Mouse (Mus musculus) embryonic facial prominence, embryonic 15.5 days (tissue): ENCODE data around the gene Smpd2. TPM values are rescaled to one million over a fixed set of nuclear protein-coding genes. Genes with fewer than 3 reads are reported as not detected.
A peak's percentile ranks its signal among the peaks of the same experiment; 100 is the strongest.

Experiments
- ATAC-seq: fragments of 200-750 bp; cut with Nextera tagmentation; 2 replicates; pipeline ENCODE4 v1.8.0; 2017; ENCODE audit warnings: low read depth, moderate TSS enrichment; ENCODE audit not compliant: insufficient number of reproducible peaks, low FRiP score, low TSS enrichment
- H3K27ac ChIP-seq: fragments of 300-500 bp; sonication (generic); replicated peaks from 2 replicates; pipeline ENCODE4 v1.5.1; 2015; ENCODE audit warnings: mild to moderate bottlenecking, inconsistent platforms
- H3K27me3 ChIP-seq: fragments of 300-500 bp; sonication (generic); 2 replicates; pipeline ENCODE4 v1.6.1; 2015; ENCODE audit warnings: inconsistent platforms
- H3K36me3 ChIP-seq: fragments of 300-500 bp; sonication (generic); 2 replicates; pipeline ENCODE4 v1.6.1; 2015; ENCODE audit warnings: mild to moderate bottlenecking, inconsistent platforms
- H3K4me1 ChIP-seq: fragments of 300-500 bp; sonication (generic); 2 replicates; pipeline ENCODE4 v1.6.1; 2015; ENCODE audit warnings: inconsistent platforms
- H3K4me2 ChIP-seq: fragments of 300-500 bp; sonication (generic); replicated peaks from 2 replicates; pipeline ENCODE4 v1.6.1; 2015; ENCODE audit warnings: mild to moderate bottlenecking, inconsistent platforms
- H3K4me3 ChIP-seq: fragments of 300-500 bp; sonication (generic); replicated peaks from 2 replicates; pipeline ENCODE4 v1.5.1; 2015; ENCODE audit warnings: mild to moderate bottlenecking, inconsistent platforms
- H3K9ac ChIP-seq: fragments of 300-500 bp; sonication (generic); 2 replicates; pipeline ENCODE4 v1.6.1; 2015; ENCODE audit warnings: inconsistent platforms
- H3K9me3 ChIP-seq: fragments of 300-500 bp; sonication (generic); replicated peaks from 2 replicates; pipeline ENCODE4 v1.6.1; 2016; ENCODE audit warnings: inconsistent platforms
- WGBS: fragments of 180-500 bp; shearing (Covaris S2); methylation state at CpG from one replicate; pipeline ENCODE4 v1.1.7; 2015; 5-methylcytosine and 5-hydroxymethylcytosine counted together
- polyA plus RNA-seq: library from polyadenylated mRNA; unstranded; fragments of >200 nt; fragmentation: Nextera tagmentation; extraction: Ambion mirVana; gene quantifications from 2 replicates; pipeline ENCODE4 v1.2.1, GENCODE M21; 2015

The Smpd2 gene
- polyA plus RNA-seq, 1 experiment from 2014 or later, result 58.6 TPM

- peak within 1 kb of the TSS; percentile 94 for H3K4me3 ChIP-seq
- H3K27ac ChIP-seq, result peak within 1 kb of the TSS; percentile 84
- under 1% methylated on average over 49 of the region's 49 CpGs for WGBS
- H3K36me3 ChIP-seq, result peaks cover 15% of the 10 kb centered on the region
- H3K9ac ChIP-seq, result peak within 1 kb of the TSS; percentile 86
- peaks cover 11% of the 10 kb centered on the region for H3K4me1 ChIP-seq
- no peaks in the 10 kb centered on the region for H3K9me3 ChIP-seq
- no peaks in the 10 kb centered on the region for H3K27me3 ChIP-seq
- H3K4me2 ChIP-seq, result peak within 1 kb of the TSS; percentile 77
- ATAC-seq, result peak; percentile 97
Measured at GRCm38 (mm10) chr10:41450137-41450670, 40.0 kb downstream of the Smpd2 start, which contains the start of gene Zbtb24. Gene Zbtb24 (plus strand): TSS chr10:41450383.

GRCm38 (mm10) chr10:41449684-41450083, 40.5 kb downstream of the Smpd2 start:
- no peaks in the 10 kb centered on the region for H3K27me3 ChIP-seq
- H3K4me2 ChIP-seq, result peak overlapping the region; percentile 77

DNA sequence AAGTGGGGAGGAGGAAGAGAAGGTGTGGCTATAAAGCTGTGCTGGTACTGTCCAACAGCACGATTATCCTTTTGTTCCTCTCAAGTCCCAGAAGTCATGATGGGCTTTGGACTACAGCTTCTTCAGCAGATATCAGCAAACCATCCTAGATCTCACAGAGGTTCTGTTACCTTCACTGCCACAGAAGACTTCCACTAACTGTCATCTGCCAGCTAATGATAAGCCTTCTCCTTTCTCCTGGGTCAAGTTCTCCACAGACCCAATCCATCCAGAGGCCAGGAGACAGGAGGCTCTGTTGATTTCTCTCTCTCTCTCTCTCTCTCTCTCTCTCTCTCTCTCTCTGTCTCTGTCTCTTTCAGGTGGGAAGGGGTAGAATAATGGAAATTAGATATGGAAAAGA, 42.0 kb downstream of the Smpd2 start:
- Histone ChIP-seq H3K9me3 (no peaks in the 10 kb centered on the region), H3K4me1 (peaks cover 11% of the 10 kb centered on the region), H3K27me3 (no peaks in the 10 kb centered on the region), H3K36me3 (peaks cover 11% of the 10 kb centered on the region), H3K9ac (no peak overlapping the region), H3K27ac (no peak overlapping the region), H3K4me3 (no peak overlapping the region), H3K4me2 (no peak overlapping the region)
- ATAC-seq, result no peak
- 88% methylated on average over 1 of the region's 1 CpGs for WGBS

More at GRCm38 (mm10) chr10:41449684-41450083, 40.5 kb downstream of the Smpd2 start:
- Histone ChIP-seq H3K9ac (peak overlapping the region; percentile 86; the same call in 1 of the 2 replicates), H3K36me3 (peaks cover 11% of the 10 kb centered on the region), H3K4me3 (peak overlapping the region; percentile 94), H3K4me1 (peaks cover 11% of the 10 kb centered on the region), H3K27ac (peak overlapping the region; percentile 84), H3K9me3 (no peaks in the 10 kb centered on the region)
- 12% methylated on average over 14 of the region's 14 CpGs for WGBS
- ATAC-seq, result peak; percentile 41; the same call in 1 of the 2 replicates

Other genes with a start within 250 kb of the Smpd2 start
- gene Fig4, start 187.1 kb downstream of the Smpd2 start, polyA plus RNA-seq, result 14.4 and 15.5 TPM in 2 replicates
- gene Ak9, start 186.4 kb downstream of the Smpd2 start, polyA plus RNA-seq, result 0.56 and 1.1 TPM in 2 replicates
- gene Zbtb24, start 40.0 kb downstream of the Smpd2 start, polyA plus RNA-seq, result 18.9 and 19.4 TPM in 2 replicates
- gene Mical1, start 14.1 kb downstream of the Smpd2 start, polyA plus RNA-seq, result 39.6 and 40.8 TPM in 2 replicates
- gene Ppil6, start 70 bp upstream of the Smpd2 start, polyA plus RNA-seq, result 2.6 and 6.1 TPM in 2 replicates
- gene Cd164, start 29.0 kb upstream of the Smpd2 start, polyA plus RNA-seq, result 185 TPM in 2 replicates
- gene Ccdc162, start 226.3 kb upstream of the Smpd2 start, polyA plus RNA-seq, result 2.1 and 2.9 TPM in 2 replicates